Mouse (Mus musculus) retina, postnatal 1 day (tissue): ENCODE results near the gene Uqcrc2.

Experiments used
- DNase-seq: peaks from one replicate; pipeline ENCODE4 v3.0.0-alpha.2; 2012

Uqcrc2 gene

GRCm38 (mm10) chr7:120693831-120694375 is 58.9 kb downstream of the Uqcrc2 start:
- no peak for DNase-seq

- DNase-seq: no peak
Observed at GRCm38 (mm10) chr7:120695196-120695595, 60.2 kb downstream of the Uqcrc2 start.

GRCm38 (mm10) chr7:120695641-120696040 is 60.7 kb downstream of the Uqcrc2 start:
- DNase-seq: no peak

- no peak for DNase-seq
Observed at GRCm38 (mm10) chr7:120696331-120696730, 61.4 kb downstream of the Uqcrc2 start.

- no peak for DNase-seq
Observed at GRCm38 (mm10) chr7:120699586-120699985, 64.6 kb downstream of the Uqcrc2 start.

GRCm38 (mm10) chr7:120703888-120704287 is 68.9 kb downstream of the Uqcrc2 start:
- no peak for DNase-seq
